Mouse (Mus musculus): ENCODE results near the gene Syn3. TPM values are rescaled to one million over a fixed set of nuclear protein-coding genes. Genes with fewer than 3 reads are reported as not detected.

Gene Syn3
- polyA plus RNA-seq, 1 experiment from 2014 or later = 17.1 TPM

GRCm38 (mm10) chr10:86023149-86023548 is 475.5 kb downstream of the Syn3 start:
- Histone ChIP-seq H3K9ac (replicated peaks) (no peak overlapping the region), H3K4me2 (replicated peaks) (no peak overlapping the region), H3K27ac (replicated peaks) (no peak overlapping the region), H3K27me3 (no peaks in the 10 kb centered on the region), H3K4me1 (peaks cover 13% of the 10 kb centered on the region), H3K4me3 (no peak overlapping the region), H3K9me3 (no peaks in the 10 kb centered on the region), H3K36me3 (no peaks in the 10 kb centered on the region)
- no peak for ATAC-seq (replicated peaks)

GRCm38 (mm10) chr10:86022474-86022816 is 476.3 kb downstream of the Syn3 start:
- Histone ChIP-seq H3K4me3 (peak overlapping the region; percentile 95), H3K27me3 (no peaks in the 10 kb centered on the region), H3K4me2 (replicated peaks) (peak overlapping the region; percentile 80), H3K4me1 (peaks cover 13% of the 10 kb centered on the region), H3K9ac (replicated peaks) (peak overlapping the region; percentile 87), H3K27ac (replicated peaks) (peak overlapping the region; percentile 87; the same call in 1 of the 2 replicates), H3K36me3 (no peaks in the 10 kb centered on the region), H3K9me3 (no peaks in the 10 kb centered on the region)
- WGBS = 10% methylated on average over 6 of the region's 6 CpGs
- ATAC-seq (replicated peaks) = 0 out of 2 replicates have a peak, but pooled peaks have one; percentile 1

GRCm38 (mm10) chr10:86021749-86022473 is 476.8 kb downstream of the Syn3 start, which contains the start of gene Fbxo7:
Gene Fbxo7, plus strand, starts transcription at chr10:86021972.
- H3K4me2 ChIP-seq (replicated peaks) = peak within 1 kb of the TSS; percentile 80
- no peaks in the 10 kb centered on the region for H3K36me3 ChIP-seq
- H3K27ac ChIP-seq (replicated peaks) = peak within 1 kb of the TSS; percentile 87
- peak within 1 kb of the TSS; percentile 95 for H3K4me3 ChIP-seq
- H3K27me3 ChIP-seq = no peaks in the 10 kb centered on the region
- H3K9ac ChIP-seq (replicated peaks) = peak within 1 kb of the TSS; percentile 87
- ATAC-seq (replicated peaks) = peak; percentile 99
- H3K9me3 ChIP-seq = no peaks in the 10 kb centered on the region
- peaks cover 13% of the 10 kb centered on the region for H3K4me1 ChIP-seq
- under 1% methylated on average over 82 of the region's 82 CpGs for WGBS

- 0% methylated on average over 3 of the region's 3 CpGs for WGBS
- Histone ChIP-seq H3K9ac (replicated peaks) (no peak overlapping the region), H3K9me3 (no peaks in the 10 kb centered on the region), H3K4me2 (replicated peaks) (peak overlapping the region; percentile 25; the same call in 1 of the 2 replicates), H3K4me1 (peaks cover 13% of the 10 kb centered on the region), H3K27ac (replicated peaks) (no peak overlapping the region), H3K27me3 (no peaks in the 10 kb centered on the region), H3K4me3 (peak overlapping the region; percentile 95), H3K36me3 (no peaks in the 10 kb centered on the region)
- no peak for ATAC-seq (replicated peaks)
These were observed 477.3 kb downstream of the Syn3 start for GRCm38 (mm10) chr10:86021408-86021748.

GRCm38 (mm10) chr10:86018813-86019212 is 479.9 kb downstream of the Syn3 start:
- Histone ChIP-seq H3K4me3 (no peak overlapping the region), H3K36me3 (no peaks in the 10 kb centered on the region), H3K27me3 (no peaks in the 10 kb centered on the region), H3K4me1 (peaks cover 13% of the 10 kb centered on the region), H3K9me3 (no peaks in the 10 kb centered on the region), H3K4me2 (replicated peaks) (no peak overlapping the region), H3K9ac (replicated peaks) (no peak overlapping the region), H3K27ac (replicated peaks) (no peak overlapping the region)
- WGBS = 30% methylated on average over 5 of the region's 5 CpGs
- ATAC-seq (replicated peaks) = no peak

GRCm38 (mm10) chr10:86017781-86018180 is 480.9 kb downstream of the Syn3 start:
- no peaks in the 10 kb centered on the region for H3K9me3 ChIP-seq
- WGBS = 92% methylated on average over 7 of the region's 7 CpGs

GRCm38 (mm10) chr10:86011781-86012180 is 486.9 kb downstream of the Syn3 start, which contains the start of gene Bpifc:
Gene Bpifc, minus strand, starts transcription at chr10:86011895.
- no peaks in the 10 kb centered on the region for H3K4me1 ChIP-seq
- H3K4me3 ChIP-seq = no peak within 1 kb of the TSS
- ATAC-seq (replicated peaks) = no peak
- no peak within 1 kb of the TSS for H3K4me2 ChIP-seq (replicated peaks)
- no peaks in the 10 kb centered on the region for H3K27me3 ChIP-seq
- no peaks in the 10 kb centered on the region for H3K36me3 ChIP-seq
- H3K9me3 ChIP-seq = no peaks in the 10 kb centered on the region
- WGBS = 92% methylated on average over 2 of the region's 2 CpGs
- no peak within 1 kb of the TSS for H3K27ac ChIP-seq (replicated peaks)
- H3K9ac ChIP-seq (replicated peaks) = no peak within 1 kb of the TSS

More at GRCm38 (mm10) chr10:86017781-86018180, 480.9 kb downstream of the Syn3 start:
- H3K27me3 ChIP-seq = no peaks in the 10 kb centered on the region
- H3K4me3 ChIP-seq = no peak overlapping the region
- H3K36me3 ChIP-seq = no peaks in the 10 kb centered on the region
- no peak overlapping the region for H3K4me2 ChIP-seq (replicated peaks)
- H3K9ac ChIP-seq (replicated peaks) = no peak overlapping the region
- peaks cover 11% of the 10 kb centered on the region for H3K4me1 ChIP-seq
- ATAC-seq (replicated peaks) = no peak
- no peak overlapping the region for H3K27ac ChIP-seq (replicated peaks)

- no peak overlapping the region for H3K4me3 ChIP-seq
- H3K36me3 ChIP-seq = no peaks in the 10 kb centered on the region
- H3K27me3 ChIP-seq = no peaks in the 10 kb centered on the region
- H3K27ac ChIP-seq (replicated peaks) = no peak overlapping the region
- H3K4me1 ChIP-seq = no peaks in the 10 kb centered on the region
- no peak overlapping the region for H3K9ac ChIP-seq (replicated peaks)
- no peaks in the 10 kb centered on the region for H3K9me3 ChIP-seq
- 90% methylated on average over 2 of the region's 2 CpGs for WGBS
- no peak overlapping the region for H3K4me2 ChIP-seq (replicated peaks)
- no peak for ATAC-seq (replicated peaks)
These were observed 487.5 kb downstream of the Syn3 start for GRCm38 (mm10) chr10:86011172-86011571.

GRCm38 (mm10) chr10:86010636-86011035 is 488.1 kb downstream of the Syn3 start:
- Histone ChIP-seq H3K27ac (replicated peaks) (no peak overlapping the region), H3K4me1 (no peaks in the 10 kb centered on the region), H3K4me2 (replicated peaks) (no peak overlapping the region), H3K9me3 (no peaks in the 10 kb centered on the region), H3K9ac (replicated peaks) (no peak overlapping the region), H3K27me3 (no peaks in the 10 kb centered on the region), H3K4me3 (no peak overlapping the region), H3K36me3 (no peaks in the 10 kb centered on the region)
- no peak for ATAC-seq (replicated peaks)
- 80% methylated on average over 6 of the region's 6 CpGs for WGBS

- Histone ChIP-seq H3K4me1 (no peaks in the 10 kb centered on the region), H3K27me3 (no peaks in the 10 kb centered on the region), H3K4me2 (replicated peaks) (no peak overlapping the region), H3K9ac (replicated peaks) (no peak overlapping the region), H3K36me3 (no peaks in the 10 kb centered on the region), H3K4me3 (no peak overlapping the region), H3K27ac (replicated peaks) (no peak overlapping the region), H3K9me3 (no peaks in the 10 kb centered on the region)
- no peak for ATAC-seq (replicated peaks)
- 85% methylated on average over 2 of the region's 2 CpGs for WGBS
These were observed 489.0 kb downstream of the Syn3 start for GRCm38 (mm10) chr10:86009688-86010087.

- Histone ChIP-seq H3K27ac (replicated peaks) (no peak overlapping the region), H3K27me3 (no peaks in the 10 kb centered on the region), H3K4me2 (replicated peaks) (no peak overlapping the region), H3K4me1 (no peaks in the 10 kb centered on the region), H3K9ac (replicated peaks) (no peak overlapping the region), H3K36me3 (no peaks in the 10 kb centered on the region), H3K9me3 (no peaks in the 10 kb centered on the region), H3K4me3 (no peak overlapping the region)
- WGBS = 65% methylated on average over 5 of the region's 5 CpGs
- ATAC-seq (replicated peaks) = no peak
These were observed 492.2 kb downstream of the Syn3 start for GRCm38 (mm10) chr10:86006455-86006854.

Measured in forebrain, embryonic 15.5 days (tissue).